Mouse (Mus musculus): ENCODE measurements around the gene Cox15.

DNA sequence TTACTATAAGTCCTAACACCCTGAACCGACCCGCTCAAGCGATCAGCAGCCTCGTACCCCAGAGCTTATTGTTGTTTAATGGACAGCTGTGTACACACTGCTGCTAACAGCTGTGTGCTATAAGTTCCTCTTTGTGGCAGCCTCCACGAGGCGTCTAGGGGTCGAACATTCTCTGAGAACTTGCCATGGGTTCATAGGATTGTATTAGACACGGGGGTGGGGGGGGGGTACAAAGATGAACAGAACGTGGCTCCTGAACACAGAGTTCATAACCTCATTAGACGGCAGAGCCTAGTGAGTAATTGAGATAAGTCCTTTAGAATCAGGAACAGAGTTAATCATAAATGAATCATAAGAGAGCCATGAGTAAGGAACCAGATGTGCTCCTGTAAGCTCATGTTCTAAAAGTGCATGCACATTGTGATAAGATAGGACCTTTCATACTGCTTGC, 57.3 kb downstream of the Cox15 start:
- TF ChIP-seq EP300 (IDR thresholded peaks at IDR 0.05; ENCODE audit: low read depth) (no peak), CTCF (IDR thresholded peaks at IDR 0.05; ENCODE audit: low read depth) (no peak)
